Mouse (Mus musculus) testis, adult 2 months (tissue): Measurements from ENCODE around the gene Kat6b. TPM values are rescaled to one million over a fixed set of nuclear protein-coding genes. Genes with fewer than 3 reads are reported as not detected.

ENCODE experiments used
- H3K27ac ChIP-seq: fragments of 200-500 bp; 2 replicates; pipeline ENCODE4 v1.5.1; 2012; ENCODE audit warnings: low read depth, low read length; ENCODE audit not compliant: control insufficient read depth, insufficient read depth
- H3K27me3 ChIP-seq: fragments of 200-500 bp; 2 replicates; pipeline ENCODE4 v1.6.1; 2012; ENCODE audit warnings: mild to moderate bottlenecking, low read length, moderate library complexity; ENCODE audit not compliant: control insufficient read depth, insufficient read depth
- H3K36me3 ChIP-seq: fragments of 200-500 bp; 2 replicates; pipeline ENCODE4 v1.6.1; 2012; ENCODE audit warnings: mild to moderate bottlenecking, low read length; ENCODE audit not compliant: control insufficient read depth, insufficient read depth
- H3K4me1 ChIP-seq: fragments of 200-500 bp; 2 replicates; pipeline ENCODE4 v1.6.1; 2012; ENCODE audit warnings: low read length; ENCODE audit not compliant: control insufficient read depth, insufficient read depth
- H3K4me3 ChIP-seq: fragments of 200-500 bp; 2 replicates; pipeline ENCODE4 v1.5.1; 2012; ENCODE audit warnings: low read depth, mild to moderate bottlenecking, low read length, moderate library complexity, mixed read lengths; ENCODE audit not compliant: control insufficient read depth
- CTCF ChIP-seq: fragments of 200-500 bp; IDR thresholded peaks from 2 replicates; pipeline ENCODE4 v1.5.1; 2012; ENCODE audit warnings: low read depth, mild to moderate bottlenecking, inconsistent platforms, low read length, moderate library complexity; ENCODE audit not compliant: control insufficient read depth, insufficient read depth, insufficient replicate concordance
- POLR2A ChIP-seq: fragments of 200-500 bp; IDR thresholded peaks from 2 replicates; pipeline ENCODE4 v1.6.1; 2012; ENCODE audit warnings: low read depth, mild to moderate bottlenecking, inconsistent platforms, low read length, moderate library complexity; ENCODE audit not compliant: control insufficient read depth
- polyA plus RNA-seq: library from polyadenylated mRNA; depleted of rRNA; stranded (reverse); fragments of >200 nt; gene quantifications from 2 replicates; pipeline ENCODE4 v1.2.3, GENCODE M21; 2012

Gene Kat6b
- polyA plus RNA-seq, 1 experiment = 7.6 TPM

DNA sequence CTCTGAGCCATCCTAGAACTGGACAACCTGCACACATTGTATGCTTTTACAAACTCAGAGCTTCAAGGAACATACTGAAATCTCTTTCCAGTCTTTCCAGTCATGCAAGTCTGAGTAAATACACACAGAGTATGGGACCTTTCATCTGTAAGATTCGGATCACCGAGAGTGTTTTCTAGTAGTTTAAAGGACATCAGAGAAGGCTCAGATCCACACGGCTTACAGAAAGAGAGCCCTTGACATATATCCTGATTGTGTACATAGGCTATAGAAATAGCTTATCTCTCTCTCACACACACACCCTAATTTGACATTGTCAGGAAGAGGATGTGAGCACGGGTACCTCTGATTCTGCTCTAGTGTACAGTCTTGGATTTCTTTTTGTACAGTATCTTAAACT lies 121.7 kb downstream of the Kat6b start:
- TF ChIP-seq CTCF (no peak), POLR2A (no peak)
- no peaks in the 10 kb centered on the region for H3K36me3 ChIP-seq
- no peaks in the 10 kb centered on the region for H3K27me3 ChIP-seq
- H3K4me1 ChIP-seq = 0 out of 2 replicates have a peak, but pooled peaks cover 2% of the 10 kb centered on the region
- H3K27ac ChIP-seq = no peak overlapping the region
- no peak overlapping the region for H3K4me3 ChIP-seq

GRCm38 (mm10) chr14:21607686-21608085 lies 126.5 kb downstream of the Kat6b start:
- Histone ChIP-seq H3K4me3 (no peak overlapping the region), H3K27ac (no peak overlapping the region), H3K4me1 (no peaks in the 10 kb centered on the region), H3K36me3 (no peaks in the 10 kb centered on the region), H3K27me3 (no peaks in the 10 kb centered on the region)
- TF ChIP-seq POLR2A = no peak
- TF ChIP-seq CTCF = no peak

GRCm38 (mm10) chr14:21608886-21609285 lies 127.7 kb downstream of the Kat6b start:
- no peaks in the 10 kb centered on the region for H3K4me1 ChIP-seq
- no peak overlapping the region for H3K4me3 ChIP-seq
- H3K36me3 ChIP-seq = no peaks in the 10 kb centered on the region
- no peaks in the 10 kb centered on the region for H3K27me3 ChIP-seq
- TF ChIP-seq CTCF = no peak
- TF ChIP-seq POLR2A = no peak
- no peak overlapping the region for H3K27ac ChIP-seq

GRCm38 (mm10) chr14:21610224-21610623 lies 129.0 kb downstream of the Kat6b start:
- Histone ChIP-seq H3K36me3 (no peaks in the 10 kb centered on the region), H3K4me1 (no peaks in the 10 kb centered on the region), H3K27ac (no peak overlapping the region), H3K27me3 (no peaks in the 10 kb centered on the region), H3K4me3 (no peak overlapping the region)
- TF ChIP-seq POLR2A (no peak), CTCF (no peak)

- Histone ChIP-seq H3K36me3 (no peaks in the 10 kb centered on the region), H3K4me1 (no peaks in the 10 kb centered on the region), H3K27ac (no peak overlapping the region), H3K4me3 (no peak overlapping the region), H3K27me3 (no peaks in the 10 kb centered on the region)
- TF ChIP-seq POLR2A (no peak), CTCF (no peak)
Measured at GRCm38 (mm10) chr14:21613031-21613430, 131.8 kb downstream of the Kat6b start.

- no peak overlapping the region for H3K4me3 ChIP-seq
Measured at GRCm38 (mm10) chr14:21614103-21614502, 132.9 kb downstream of the Kat6b start.

GRCm38 (mm10) chr14:21615853-21616252 lies 134.6 kb downstream of the Kat6b start:
- TF ChIP-seq POLR2A (no peak), CTCF (no peak)

More at GRCm38 (mm10) chr14:21614103-21614502, 132.9 kb downstream of the Kat6b start:
- Histone ChIP-seq H3K36me3 (no peaks in the 10 kb centered on the region), H3K4me1 (no peaks in the 10 kb centered on the region), H3K27me3 (no peaks in the 10 kb centered on the region), H3K27ac (no peak overlapping the region)
- TF ChIP-seq CTCF (no peak), POLR2A (no peak)

GRCm38 (mm10) chr14:21617221-21617980 lies 136.2 kb downstream of the Kat6b start:
- Histone ChIP-seq H3K4me3 (no peak overlapping the region), H3K27ac (no peak overlapping the region), H3K4me1 (no peaks in the 10 kb centered on the region), H3K27me3 (no peaks in the 10 kb centered on the region), H3K36me3 (no peaks in the 10 kb centered on the region)
- no peak for TF ChIP-seq POLR2A
- no peak for TF ChIP-seq CTCF

More at GRCm38 (mm10) chr14:21615853-21616252, 134.6 kb downstream of the Kat6b start:
- H3K4me3 ChIP-seq = no peak overlapping the region
- no peaks in the 10 kb centered on the region for H3K4me1 ChIP-seq
- H3K27ac ChIP-seq = no peak overlapping the region
- H3K36me3 ChIP-seq = no peaks in the 10 kb centered on the region
- no peaks in the 10 kb centered on the region for H3K27me3 ChIP-seq
